Mouse (Mus musculus) E14TG2a.4 (cell line): ENCODE measurements at regions not wholly inside any gene's neighbourhood (a gene's known extent, or its start where the extent isn't known, plus 50 kb on each side); places are given as distances from the start of the nearest gene placed in this dataset.

Source experiments
- CTCF ChIP-seq: conservative IDR thresholded peaks from 2 replicates; pipeline ENCODE4 v1.5.1; 2014; ENCODE audit warnings: low read length
- NANOG ChIP-seq: IDR thresholded peaks from 2 replicates; pipeline ENCODE4 v1.6.1; 2014; ENCODE audit warnings: borderline replicate concordance, low read length, mixed read lengths
- POU5F1 ChIP-seq: IDR thresholded peaks from 2 replicates; pipeline ENCODE4 v1.6.1; 2014; ENCODE audit warnings: low read length, borderline replicate concordance

DNA sequence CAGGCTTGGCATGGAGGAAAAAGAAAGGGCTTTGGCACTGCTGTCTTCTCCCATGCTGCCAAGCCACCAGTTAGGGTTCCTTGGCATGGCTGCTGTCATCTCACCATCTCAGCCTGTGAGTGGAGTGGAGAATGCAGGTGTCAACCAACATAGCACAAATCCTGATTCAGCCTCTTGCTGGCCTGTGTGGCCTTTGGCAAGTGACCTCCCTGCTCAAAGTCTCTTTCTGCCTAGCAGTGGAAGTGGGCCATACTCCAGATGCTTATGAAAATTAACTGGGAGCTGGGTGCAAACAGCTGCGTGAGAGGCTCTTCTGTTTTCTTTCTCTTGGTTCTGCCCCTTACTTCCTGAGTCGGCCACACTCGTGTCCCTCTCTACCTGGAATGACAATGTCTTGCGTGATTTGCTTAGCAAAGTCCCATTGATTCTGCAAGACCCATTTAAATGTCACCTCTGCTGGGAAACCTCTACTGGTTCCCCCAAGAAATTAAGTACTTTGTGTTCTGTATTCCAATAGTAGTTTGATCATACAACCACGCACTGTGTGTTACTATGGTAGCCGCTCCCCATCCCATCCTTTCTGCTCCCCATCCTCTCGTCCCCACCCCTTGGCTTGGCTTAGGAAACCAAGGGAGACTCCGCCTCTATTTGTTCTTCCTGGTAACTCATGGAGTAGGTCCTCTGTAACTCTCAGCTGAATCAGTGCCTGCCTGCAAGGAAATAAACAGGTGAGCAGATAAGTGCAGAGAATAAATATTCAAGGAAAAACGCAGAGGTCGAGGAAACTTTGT lies 84.9 kb upstream of the Bod1 start:
- TF ChIP-seq CTCF (no peak), POU5F1 (no peak), NANOG (no peak)
